Mouse (Mus musculus): Measurements from ENCODE around the gene Slc1a5. TPM values are rescaled to one million over a fixed set of nuclear protein-coding genes. Genes with fewer than 3 reads are reported as not detected.

The Slc1a5 gene
- polyA plus RNA-seq, 1 experiment from 2014 or later = 44.8 TPM

DNA sequence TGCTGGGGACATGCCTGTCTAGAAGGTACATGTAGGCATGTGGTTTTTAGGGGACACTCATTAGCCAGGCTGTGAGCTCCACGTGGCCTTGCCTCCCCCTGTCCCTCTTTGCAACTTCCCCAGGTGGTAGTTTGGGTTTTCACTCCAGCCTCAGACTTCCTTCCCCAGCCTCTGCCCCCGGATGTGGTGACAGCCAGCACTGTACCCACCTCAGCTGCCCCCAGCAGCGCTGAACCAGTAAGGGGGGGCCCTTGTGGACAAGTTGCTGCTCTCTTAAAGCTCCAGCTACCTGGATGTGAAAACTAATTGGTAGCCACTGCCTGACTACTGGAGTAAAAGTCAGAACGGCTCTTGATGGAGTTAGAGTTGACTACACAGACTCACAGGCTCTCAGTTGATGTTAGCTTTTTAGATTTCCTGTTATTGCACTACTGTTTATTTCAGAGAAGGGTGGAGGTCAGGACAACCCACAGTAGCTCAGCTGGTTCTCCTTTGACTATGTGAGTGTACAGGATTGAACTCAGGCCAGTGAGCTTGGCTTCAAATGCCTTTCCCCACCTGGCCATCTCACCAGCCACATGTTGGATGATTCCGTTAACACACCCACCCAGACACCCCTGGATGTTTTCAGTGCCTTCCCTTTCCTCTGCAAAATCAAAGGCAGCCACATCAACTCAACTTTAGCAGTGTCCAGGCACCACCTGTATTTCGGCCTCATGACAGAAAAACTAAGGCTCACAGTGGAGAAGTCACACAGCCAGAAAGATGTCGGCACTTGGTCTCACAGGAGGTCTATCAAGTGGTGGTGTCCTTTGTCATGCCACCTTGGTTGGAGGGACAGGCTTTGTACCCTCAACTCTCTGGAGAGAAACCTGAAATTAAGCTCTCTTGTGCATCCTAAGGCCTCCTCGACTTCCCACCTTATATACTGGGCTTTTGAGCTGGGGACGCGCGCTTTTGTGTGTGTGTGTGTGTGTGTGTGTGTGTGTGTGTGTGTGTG lies 60.7 kb downstream of the Slc1a5 start:
- ATAC-seq (peak; percentile 31), DNase-seq (peak; percentile 59)
- H3K9ac ChIP-seq (replicated peaks) = peak overlapping the region; percentile 74
- WGBS (ENCODE audit: insufficient replicate concordance) = 26% methylated on average over 11 of the region's 11 CpGs
- H3K27me3 ChIP-seq (ENCODE audit: insufficient read depth, low read length) = no peaks in the 10 kb centered on the region
- peaks cover 35% of the 10 kb centered on the region for H3K36me3 ChIP-seq (replicated peaks; ENCODE audit: insufficient read depth, low read length)
- H3K9me3 ChIP-seq (ENCODE audit: low read length) = no peaks in the 10 kb centered on the region
- peaks cover 35% of the 10 kb centered on the region for H3K4me1 ChIP-seq (ENCODE audit: insufficient read depth)
- TF ChIP-seq CTCF (IDR thresholded peaks at IDR 0.05; ENCODE audit: low read depth) (no peak), EP300 (IDR thresholded peaks at IDR 0.05; ENCODE audit: low read depth) (no peak)
- peak overlapping the region; percentile 70 for H3K4me3 ChIP-seq (ENCODE audit: low read depth, low read length)
- H3K4me2 ChIP-seq (ENCODE audit: low read depth, low read length) = peak overlapping the region; percentile 98
- peak overlapping the region; percentile 73 for H3K27ac ChIP-seq (ENCODE audit: low read depth)

GRCm38 (mm10) chr7:16842645-16843063 lies 61.5 kb downstream of the Slc1a5 start, which contains the start of gene Prkd2:
Prkd2 (plus strand) TSS chr7:16842902.
- peaks cover 35% of the 10 kb centered on the region for H3K4me1 ChIP-seq (ENCODE audit: insufficient read depth)
- no peaks in the 10 kb centered on the region for H3K9me3 ChIP-seq (ENCODE audit: low read length)
- H3K4me2 ChIP-seq (ENCODE audit: low read depth, low read length) = peak within 1 kb of the TSS; percentile 98
- H3K9ac ChIP-seq (replicated peaks) = peak within 1 kb of the TSS; percentile 74
- ATAC-seq (peak; percentile 69), DNase-seq (peak; percentile 88)
- TF ChIP-seq EP300 (IDR thresholded peaks at IDR 0.05; ENCODE audit: low read depth) (no peak), CTCF (IDR thresholded peaks at IDR 0.05; ENCODE audit: low read depth) (no peak)
- H3K36me3 ChIP-seq (replicated peaks; ENCODE audit: insufficient read depth, low read length) = peaks cover 32% of the 10 kb centered on the region
- WGBS (ENCODE audit: insufficient replicate concordance) = 2% methylated on average over 32 of the region's 32 CpGs
- H3K27me3 ChIP-seq (ENCODE audit: insufficient read depth, low read length) = no peaks in the 10 kb centered on the region
- peak within 1 kb of the TSS; percentile 73 for H3K27ac ChIP-seq (ENCODE audit: low read depth)
- peak within 1 kb of the TSS; percentile 70 for H3K4me3 ChIP-seq (ENCODE audit: low read depth, low read length)

DNA sequence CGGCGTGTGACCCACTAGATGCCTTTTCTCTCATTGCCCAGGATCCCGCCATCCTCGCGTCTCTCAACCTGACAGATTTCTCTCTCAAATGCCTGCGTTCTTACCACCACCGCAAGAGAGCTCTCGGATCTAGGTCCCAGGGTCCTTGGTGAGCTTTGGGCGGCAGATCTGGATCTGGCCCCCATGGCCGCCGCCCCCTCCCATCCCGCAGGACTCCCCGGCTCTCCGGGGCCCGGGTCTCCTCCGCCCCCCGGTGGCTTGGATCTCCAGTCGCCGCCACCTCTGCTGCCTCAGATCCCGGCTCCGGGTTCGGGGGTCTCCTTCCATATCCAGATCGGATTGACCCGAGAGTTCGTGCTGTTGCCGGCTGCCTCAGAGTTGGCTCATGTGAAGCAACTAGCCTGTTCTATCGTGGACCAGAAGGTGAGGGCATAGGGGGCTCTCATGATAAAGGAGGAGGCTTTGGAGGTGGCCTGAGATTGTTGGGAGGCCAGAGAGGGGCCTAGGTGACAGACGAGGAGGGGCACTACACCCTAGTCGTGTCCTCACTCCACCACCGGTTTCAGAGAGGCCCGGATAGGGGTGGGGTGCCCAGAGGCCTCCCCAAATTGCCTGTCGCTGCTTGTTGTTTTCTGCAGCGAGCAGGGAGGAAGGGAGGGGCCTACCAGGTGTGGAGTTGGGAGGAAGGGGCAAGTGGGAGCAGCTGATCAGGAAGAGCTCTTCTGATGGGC lies 62.5 kb downstream of the Slc1a5 start:
- H3K27me3 ChIP-seq (ENCODE audit: insufficient read depth, low read length) = no peaks in the 10 kb centered on the region
- ATAC-seq (peak; percentile 16), DNase-seq (peak; percentile 46)
- peak overlapping the region; percentile 70 for H3K4me3 ChIP-seq (ENCODE audit: low read depth, low read length)
- H3K9ac ChIP-seq (replicated peaks) = peak overlapping the region; percentile 74
- H3K4me2 ChIP-seq (ENCODE audit: low read depth, low read length) = peak overlapping the region; percentile 98
- 2% methylated on average over 33 of the region's 33 CpGs for WGBS (ENCODE audit: insufficient replicate concordance)
- H3K9me3 ChIP-seq (ENCODE audit: low read length) = no peaks in the 10 kb centered on the region
- peaks cover 35% of the 10 kb centered on the region for H3K4me1 ChIP-seq (ENCODE audit: insufficient read depth)
- TF ChIP-seq CTCF (IDR thresholded peaks at IDR 0.05; ENCODE audit: low read depth) (no peak), EP300 (IDR thresholded peaks at IDR 0.05; ENCODE audit: low read depth) (no peak)
- H3K27ac ChIP-seq (ENCODE audit: low read depth) = peak overlapping the region; percentile 73
- peaks cover 30% of the 10 kb centered on the region for H3K36me3 ChIP-seq (replicated peaks; ENCODE audit: insufficient read depth, low read length)

DNA sequence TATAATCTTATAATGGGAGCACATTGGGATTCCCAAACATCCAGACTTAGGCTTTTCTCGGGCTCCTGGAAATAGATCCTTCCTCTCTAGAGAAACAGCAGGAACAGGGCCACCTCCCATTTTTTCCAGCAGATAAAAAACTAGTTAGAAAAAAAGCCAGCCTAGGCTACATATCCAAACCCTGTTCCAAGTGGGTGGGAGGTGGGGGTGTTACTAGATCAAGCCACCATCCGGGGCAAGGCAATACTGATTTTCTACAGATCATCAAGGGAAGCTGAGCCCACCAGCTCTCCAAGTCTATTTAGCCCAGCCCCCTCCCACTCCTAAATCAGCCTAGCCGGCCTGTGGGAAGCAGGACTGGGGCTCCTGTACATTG lies 63.5 kb downstream of the Slc1a5 start:
- DNase-seq = no peak

GRCm38 (mm10) chr7:16845072-16845819 lies 64.1 kb downstream of the Slc1a5 start:
- peaks cover 35% of the 10 kb centered on the region for H3K4me1 ChIP-seq (ENCODE audit: insufficient read depth)
- H3K9me3 ChIP-seq (ENCODE audit: low read length) = no peaks in the 10 kb centered on the region
- H3K9ac ChIP-seq (replicated peaks) = peak overlapping the region; percentile 74
- H3K36me3 ChIP-seq (replicated peaks; ENCODE audit: insufficient read depth, low read length) = peaks cover 27% of the 10 kb centered on the region
- H3K27ac ChIP-seq (ENCODE audit: low read depth) = peak overlapping the region; percentile 73
- WGBS (ENCODE audit: insufficient replicate concordance) = 16% methylated on average over 14 of the region's 14 CpGs
- H3K27me3 ChIP-seq (ENCODE audit: insufficient read depth, low read length) = no peaks in the 10 kb centered on the region
- peak overlapping the region; percentile 70 for H3K4me3 ChIP-seq (ENCODE audit: low read depth, low read length)
- peak; percentile 12; the same call in 1 of the 2 replicates for ATAC-seq
- peak; percentile 42 for DNase-seq
- H3K4me2 ChIP-seq (ENCODE audit: low read depth, low read length) = peak overlapping the region; percentile 98
- TF ChIP-seq CTCF (IDR thresholded peaks at IDR 0.05; ENCODE audit: low read depth) (no peak), EP300 (IDR thresholded peaks at IDR 0.05; ENCODE audit: low read depth) (no peak)

More for the DNA sequence above, 63.5 kb downstream of the Slc1a5 start:
- H3K9me3 ChIP-seq (ENCODE audit: low read length) = no peaks in the 10 kb centered on the region
- H3K4me2 ChIP-seq (ENCODE audit: low read depth, low read length) = peak overlapping the region; percentile 98
- TF ChIP-seq EP300 (IDR thresholded peaks at IDR 0.05; ENCODE audit: low read depth) (no peak), CTCF (IDR thresholded peaks at IDR 0.05; ENCODE audit: low read depth) (no peak)
- ATAC-seq = no peak
- H3K27me3 ChIP-seq (ENCODE audit: insufficient read depth, low read length) = no peaks in the 10 kb centered on the region
- H3K9ac ChIP-seq (replicated peaks) = peak overlapping the region; percentile 74
- H3K27ac ChIP-seq (ENCODE audit: low read depth) = peak overlapping the region; percentile 73
- H3K4me1 ChIP-seq (ENCODE audit: insufficient read depth) = peaks cover 35% of the 10 kb centered on the region
- peaks cover 27% of the 10 kb centered on the region for H3K36me3 ChIP-seq (replicated peaks; ENCODE audit: insufficient read depth, low read length)
- WGBS (ENCODE audit: insufficient replicate concordance) = 31% methylated on average over 3 of the region's 3 CpGs
- H3K4me3 ChIP-seq (ENCODE audit: low read depth, low read length) = peak overlapping the region; percentile 70
